ENCODE assay signal across 10 mouse cellular contexts in genomic region chr1:168410054-168410453, GRCm38 (mm10). TPM values are rescaled to one million over a fixed set of nuclear protein-coding genes. Genes with fewer than 3 reads are reported as not detected.
DNase-seq lines count a peak whose midpoint lies in the region; ATAC-seq and TF ChIP-seq lines count a peak whose summit lies in the region.
"Had no signal": no experiment of that assay in that cellular context is flagged by ENCODE, and none has a peak within 500 bp of the region (broad histone marks: within the 10 kb centered on the region; RNA-seq: fewer than 3 reads in every experiment).

No protein-coding gene starts in this region.

- no peak overlapping the region for H3K4me2 ChIP-seq in forebrain, postnatal 0 days (ENCODE audit: low read depth)
- H3K4me2 ChIP-seq in kidney, embryonic 14.5 days (replicated peaks; ENCODE audit: low read depth, low read length): 0 out of 2 replicates have a peak overlapping the region, but pooled peaks have one; percentile 8
- H3K4me2 ChIP-seq in neural tube, embryonic 12.5 days (replicated peaks): 0 out of 2 replicates have a peak overlapping the region, but pooled peaks have one; percentile 20
- no peak overlapping the region for H3K4me2 ChIP-seq in stomach, embryonic 14.5 days (replicated peaks; ENCODE audit: low read depth, low read length)

- H3K36me3 ChIP-seq in forebrain, embryonic 10.5 days (replicated peaks): peaks cover 61% of the 10 kb centered on the region
- H3K36me3 ChIP-seq in forebrain, postnatal 0 days (ENCODE audit: insufficient read depth): peaks cover 27% of the 10 kb centered on the region
- H3K36me3 ChIP-seq in kidney, embryonic 14.5 days (ENCODE audit: control insufficient read depth, insufficient read depth, low read length): peaks cover 34% of the 10 kb centered on the region
- peaks cover 5% of the 10 kb centered on the region; the same call in 1 of the 2 replicates for H3K36me3 ChIP-seq in neural tube, embryonic 12.5 days
- peaks cover 7% of the 10 kb centered on the region for H3K36me3 ChIP-seq in stomach, embryonic 14.5 days (ENCODE audit: control insufficient read depth, insufficient read depth, low read length)

- no peak for DNase-seq in forebrain, embryonic 10.5 days (ENCODE audit: extremely low spot score, low spot score)
- no peak for DNase-seq in forebrain, postnatal 0 days
- no peak for DNase-seq in kidney, adult 9 months
- DNase-seq in neural tube, embryonic 10.5 days (ENCODE audit: extremely low spot score, low spot score): no peak
- DNase-seq in adipocyte (ENCODE audit: low spot score): no peak
- DNase-seq: right cerebral cortex, adult 18-20 months had no signal

- peak overlapping the region; percentile 85 for H3K27ac ChIP-seq in forebrain, embryonic 10.5 days
- no peak overlapping the region for H3K27ac ChIP-seq in forebrain, postnatal 0 days (ENCODE audit: low read depth, low read length)
- H3K27ac ChIP-seq in kidney, embryonic 14.5 days (ENCODE audit: low read depth, low read length): peak overlapping the region; percentile 77
- H3K27ac ChIP-seq in neural tube, embryonic 12.5 days: no peak overlapping the region
- H3K27ac ChIP-seq in stomach, embryonic 14.5 days (ENCODE audit: low read length): peak overlapping the region; percentile 1; the same call in 1 of the 2 replicates

- TF ChIP-seq CTCF in forebrain, postnatal 0 days (IDR thresholded peaks at IDR 0.05; ENCODE audit: low read depth): no peak

- peaks cover 91% of the 10 kb centered on the region for H3K4me1 ChIP-seq in forebrain, embryonic 10.5 days
- H3K4me1 ChIP-seq in forebrain, postnatal 0 days (ENCODE audit: insufficient read depth): peaks cover 22% of the 10 kb centered on the region
- H3K4me1 ChIP-seq in kidney, embryonic 14.5 days (ENCODE audit: control insufficient read depth, insufficient read depth, low read length): peaks cover 54% of the 10 kb centered on the region
- peaks cover 58% of the 10 kb centered on the region for H3K4me1 ChIP-seq in neural tube, embryonic 12.5 days
- H3K4me1 ChIP-seq in stomach, embryonic 14.5 days (ENCODE audit: control insufficient read depth, insufficient read depth, low read length): peaks cover 42% of the 10 kb centered on the region

- peak overlapping the region; percentile 27 for H3K4me3 ChIP-seq in forebrain, embryonic 10.5 days
- H3K4me3 ChIP-seq in forebrain, postnatal 0 days (ENCODE audit: low read depth, low read length): no peak overlapping the region
- H3K4me3 ChIP-seq in kidney, embryonic 14.5 days (ENCODE audit: low read length): no peak overlapping the region
- no peak overlapping the region for H3K4me3 ChIP-seq in neural tube, embryonic 12.5 days
- no peak overlapping the region for H3K4me3 ChIP-seq in stomach, embryonic 14.5 days (ENCODE audit: low read depth, low read length)

- H3K9ac ChIP-seq in forebrain, postnatal 0 days: no peak overlapping the region
- no peak overlapping the region for H3K9ac ChIP-seq in kidney, embryonic 14.5 days (ENCODE audit: low read depth, low read length)
- H3K9ac ChIP-seq in neural tube, embryonic 12.5 days: no peak overlapping the region
- H3K9ac ChIP-seq in stomach, embryonic 14.5 days (replicated peaks; ENCODE audit: low read depth, low read length): no peak overlapping the region

- H3K9me3 ChIP-seq in forebrain, embryonic 10.5 days: no peaks in the 10 kb centered on the region
- no peaks in the 10 kb centered on the region for H3K9me3 ChIP-seq in forebrain, postnatal 0 days (ENCODE audit: low read length)
- H3K9me3 ChIP-seq in kidney, embryonic 14.5 days (ENCODE audit: control insufficient read depth, low read length): no peaks in the 10 kb centered on the region
- H3K9me3 ChIP-seq in neural tube, embryonic 12.5 days: no peaks in the 10 kb centered on the region
- no peaks in the 10 kb centered on the region for H3K9me3 ChIP-seq in stomach, embryonic 14.5 days (ENCODE audit: control insufficient read depth, low read depth, low read length)

- no peak for ATAC-seq in forebrain, postnatal 0 days
- ATAC-seq in kidney, embryonic 14.5 days (ENCODE audit: low FRiP score, low TSS enrichment): peak; percentile 74
- ATAC-seq in neural tube, embryonic 12.5 days (ENCODE audit: low FRiP score, low read depth): no peak
- peak; percentile 71 for ATAC-seq in stomach, embryonic 14.5 days (ENCODE audit: insufficient number of reproducible peaks, insufficient read depth, low FRiP score, low read depth)

- H3K27me3 ChIP-seq in forebrain, embryonic 10.5 days (ENCODE audit: poor library complexity, severe bottlenecking): no peaks in the 10 kb centered on the region
- H3K27me3 ChIP-seq in forebrain, postnatal 0 days (ENCODE audit: insufficient read depth, low read length): no peaks in the 10 kb centered on the region
- H3K27me3 ChIP-seq in kidney, embryonic 14.5 days (ENCODE audit: control insufficient read depth, insufficient read depth, low read length): no peaks in the 10 kb centered on the region
- no peaks in the 10 kb centered on the region for H3K27me3 ChIP-seq in neural tube, embryonic 12.5 days (replicated peaks)
- no peaks in the 10 kb centered on the region for H3K27me3 ChIP-seq in stomach, embryonic 14.5 days (ENCODE audit: control insufficient read depth, insufficient read depth, low read length)

- WGBS in forebrain, embryonic 10.5 days: 21% methylated on average over 1 of the region's 1 CpGs
- 15% methylated on average over 1 of the region's 1 CpGs for WGBS in forebrain, postnatal 0 days
- 5% methylated on average over 1 of the region's 1 CpGs for WGBS in kidney, embryonic 14.5 days
- WGBS in neural tube, embryonic 12.5 days: 13% methylated on average over 1 of the region's 1 CpGs
- 4% methylated on average over 1 of the region's 1 CpGs for WGBS in stomach, embryonic 14.5 days

RNA-seq across cellular contexts. Expression of gene Pbx1, which starts 22.0 kb away (rescaled TPM):
- polyA plus RNA-seq in forebrain, embryonic 10.5 days (2016; fragmentation: Nextera tagmentation; extraction: Ambion mirVana): 38.2 and 38.8 TPM in 2 replicates
- 79.2 and 95.9 TPM in 2 replicates for total RNA-seq in forebrain, postnatal 0 days (2014; rRNA removed)
- polyA plus RNA-seq in forebrain, postnatal 0 days (2015; fragmentation: Nextera tagmentation; extraction: Ambion mirVana): 52.6 and 60.5 TPM in 2 replicates
- 107 and 120 TPM in 2 replicates for polyA plus RNA-seq in kidney, embryonic 14.5 days (2014; fragmentation: Nextera tagmentation; extraction: Ambion mirVana)
- polyA plus RNA-seq in neural tube, embryonic 12.5 days (2016; fragmentation: Nextera tagmentation; extraction: Ambion mirVana): 43.9 and 53.7 TPM in 2 replicates
- polyA plus RNA-seq in stomach, embryonic 14.5 days (2014; fragmentation: Nextera tagmentation; extraction: Ambion mirVana): 60.3 and 64.1 TPM in 2 replicates
- total RNA-seq: MEL had no signal

Comparison
In these comparisons a context has a peak if more than half of its experiments do, and no peak if none do; other contexts are left out.
1. H3K27ac ChIP-seq: peak in forebrain, embryonic 10.5 days (single experiment), kidney, embryonic 14.5 days (single experiment) and stomach, embryonic 14.5 days (single experiment); none in forebrain, postnatal 0 days (single experiment) and neural tube, embryonic 12.5 days (single experiment).
2. ATAC-seq: peak in kidney, embryonic 14.5 days (single experiment) and stomach, embryonic 14.5 days (single experiment); none in forebrain, postnatal 0 days (single experiment) and neural tube, embryonic 12.5 days (single experiment).
3. H3K4me2 ChIP-seq: peak in kidney, embryonic 14.5 days (single experiment) and neural tube, embryonic 12.5 days (single experiment); none in forebrain, postnatal 0 days (single experiment) and stomach, embryonic 14.5 days (single experiment).